Mouse (Mus musculus) liver, adult 2 months (tissue): ENCODE results near the gene Rnf145. TPM values are rescaled to one million over a fixed set of nuclear protein-coding genes. Genes with fewer than 3 reads are reported as not detected.
A peak's percentile ranks its signal among the peaks of the same experiment; 100 is the strongest.
"Not testable (repeated sequence)": the region's sequence is repeated elsewhere in the genome, so short reads cannot be mapped to it uniquely, and the experiment has no call there.

ENCODE experiments used
- DNase-seq: peaks from one replicate; pipeline ENCODE4 v3.0.0-alpha.2; 2011; ENCODE audit warnings: low read depth, low spot score; ENCODE audit errors: extremely low read depth
- H3K27ac ChIP-seq: fragments of 200-500 bp; replicated peaks from 2 replicates; pipeline ENCODE4 v1.5.1; 2012; ENCODE audit warnings: low read depth, mild to moderate bottlenecking, control low read depth, inconsistent platforms, low read length; ENCODE audit not compliant: insufficient read depth
- H3K27me3 ChIP-seq: fragments of 200-500 bp; 2 replicates; pipeline ENCODE4 v1.6.1; 2012; ENCODE audit warnings: mild to moderate bottlenecking, moderate library complexity, low read length, inconsistent platforms; ENCODE audit not compliant: control insufficient read depth, insufficient read depth
- H3K36me3 ChIP-seq: fragments of 200-500 bp; 2 replicates; pipeline ENCODE4 v1.6.1; 2012; ENCODE audit warnings: low read length, inconsistent platforms; ENCODE audit not compliant: control insufficient read depth, insufficient read depth
- H3K4me1 ChIP-seq: fragments of 200-500 bp; 2 replicates; pipeline ENCODE4 v1.6.1; 2011; ENCODE audit warnings: low read length; ENCODE audit not compliant: control insufficient read depth, insufficient read depth
- H3K4me3 ChIP-seq: fragments of 200-500 bp; 2 replicates; pipeline ENCODE4 v1.5.1; 2011; ENCODE audit warnings: low read depth, mild to moderate bottlenecking, control low read depth, low read length, moderate library complexity; ENCODE audit not compliant: insufficient read depth
- H3K79me2 ChIP-seq: fragments of 200-500 bp; 2 replicates; pipeline ENCODE4 v1.6.1; 2012; ENCODE audit warnings: inconsistent platforms, mild to moderate bottlenecking, low read length, moderate library complexity; ENCODE audit not compliant: control insufficient read depth, insufficient read depth
- H3K9ac ChIP-seq: fragments of 200-500 bp; 2 replicates; pipeline ENCODE4 v1.6.1; 2012; ENCODE audit warnings: low read depth, mild to moderate bottlenecking, control low read depth, inconsistent platforms, low read length
- CTCF ChIP-seq: fragments of 200-500 bp; IDR thresholded peaks from 2 replicates; pipeline ENCODE4 v1.5.1; 2011; ENCODE audit warnings: low read depth, low read length, control low read depth
- POLR2A ChIP-seq: fragments of 200-500 bp; IDR thresholded peaks from 2 replicates; pipeline ENCODE4 v1.6.1; 2011; ENCODE audit warnings: low read length, control low read depth; ENCODE audit not compliant: insufficient read depth; ENCODE audit errors: extremely low read depth
- WGBS: fragments of 180-500 bp; shearing (Covaris S2); methylation state at CpG from one replicate; pipeline ENCODE4 v1.1.7; 2018; 5-methylcytosine and 5-hydroxymethylcytosine counted together
- polyA plus RNA-seq: library from polyadenylated mRNA; depleted of rRNA; stranded (reverse); fragments of >200 nt; gene quantifications from 2 replicates; pipeline ENCODE4 v1.2.3, GENCODE M21; 2012
- total RNA-seq: library from RNA; depleted of rRNA; stranded (reverse); fragments of >200 nt; gene quantifications from 2 replicates; pipeline ENCODE4 v1.2.3, GENCODE M21; 2014

Rnf145 gene
- total and polyA plus RNA-seq, 2 experiments, result 17.0 to 18.0 TPM

- Histone ChIP-seq H3K4me3 (no peak overlapping the region), H3K9ac (no peak overlapping the region), H3K27ac (no peak overlapping the region), H3K4me1 (no peaks in the 10 kb centered on the region), H3K27me3 (no peaks in the 10 kb centered on the region), H3K36me3 (peaks cover 32% of the 10 kb centered on the region), H3K79me2 (no peaks in the 10 kb centered on the region)
- no peak for DNase-seq
- 92% methylated on average over 8 of the region's 8 CpGs for WGBS
- TF ChIP-seq POLR2A (no peak), CTCF (no peak)
These were observed 41.6 kb downstream of the Rnf145 start for GRCm38 (mm10) chr11:44560396-44560795.

- Histone ChIP-seq H3K27me3 (no peaks in the 10 kb centered on the region), H3K4me1 (no peaks in the 10 kb centered on the region), H3K79me2 (no peaks in the 10 kb centered on the region), H3K9ac (no peak overlapping the region), H3K4me3 (no peak overlapping the region), H3K27ac (no peak overlapping the region), H3K36me3 (peaks cover 32% of the 10 kb centered on the region)
- WGBS, result 95% methylated on average over 21 of the region's 21 CpGs
- TF ChIP-seq POLR2A, result no peak
- no peak for TF ChIP-seq CTCF
- no peak for DNase-seq
These were observed 42.8 kb downstream of the Rnf145 start for GRCm38 (mm10) chr11:44561476-44562015.

GRCm38 (mm10) chr11:44562389-44563135, 43.8 kb downstream of the Rnf145 start:
- no peak for DNase-seq
- Histone ChIP-seq H3K36me3 (peaks cover 32% of the 10 kb centered on the region), H3K4me1 (no peaks in the 10 kb centered on the region), H3K9ac (no peak overlapping the region), H3K79me2 (no peaks in the 10 kb centered on the region), H3K27me3 (no peaks in the 10 kb centered on the region), H3K4me3 (no peak overlapping the region), H3K27ac (no peak overlapping the region)
- 84% methylated on average over 11 of the region's 12 CpGs for WGBS
- TF ChIP-seq CTCF, result no peak
- TF ChIP-seq POLR2A, result no peak

GRCm38 (mm10) chr11:44564245-44564864, 45.6 kb downstream of the Rnf145 start:
- no peaks in the 10 kb centered on the region for H3K27me3 ChIP-seq
- no peak for DNase-seq
- no peak overlapping the region for H3K4me3 ChIP-seq
- TF ChIP-seq CTCF, result no peak
- no peak for TF ChIP-seq POLR2A
- H3K9ac ChIP-seq, result no peak overlapping the region
- 97% methylated on average over 12 of the region's 12 CpGs for WGBS
- no peaks in the 10 kb centered on the region for H3K79me2 ChIP-seq
- H3K4me1 ChIP-seq, result no peaks in the 10 kb centered on the region
- peaks cover 31% of the 10 kb centered on the region for H3K36me3 ChIP-seq
- no peak overlapping the region for H3K27ac ChIP-seq

GRCm38 (mm10) chr11:44564940-44565339, 46.2 kb downstream of the Rnf145 start:
- H3K27ac ChIP-seq, result no peak overlapping the region
- no peaks in the 10 kb centered on the region for H3K79me2 ChIP-seq
- H3K4me3 ChIP-seq, result no peak overlapping the region
- peaks cover 31% of the 10 kb centered on the region for H3K36me3 ChIP-seq
- no peak for TF ChIP-seq CTCF
- no peak for TF ChIP-seq POLR2A
- H3K9ac ChIP-seq, result no peak overlapping the region
- DNase-seq, result peak; percentile 51
- H3K27me3 ChIP-seq, result no peaks in the 10 kb centered on the region
- H3K4me1 ChIP-seq, result no peaks in the 10 kb centered on the region

GRCm38 (mm10) chr11:44570336-44570735, 51.6 kb downstream of the Rnf145 start:
- 87% methylated on average over 4 of the region's 4 CpGs for WGBS
- H3K9ac ChIP-seq, H3K27me3 ChIP-seq, H3K79me2 ChIP-seq, H3K4me1 ChIP-seq, H3K4me3 ChIP-seq, H3K27ac ChIP-seq, H3K36me3 ChIP-seq, DNase-seq: not testable (repeated sequence)
